Mouse (Mus musculus): ENCODE data around the gene Retnla. TPM values are rescaled to one million over a fixed set of nuclear protein-coding genes. Genes with fewer than 3 reads are reported as not detected.
"Not testable (repeated sequence)": the region's sequence is repeated elsewhere in the genome, so short reads cannot be mapped to it uniquely, and the experiment has no call there.

Gene Retnla
- polyA plus RNA-seq, 1 experiment = 219 TPM

DNA sequence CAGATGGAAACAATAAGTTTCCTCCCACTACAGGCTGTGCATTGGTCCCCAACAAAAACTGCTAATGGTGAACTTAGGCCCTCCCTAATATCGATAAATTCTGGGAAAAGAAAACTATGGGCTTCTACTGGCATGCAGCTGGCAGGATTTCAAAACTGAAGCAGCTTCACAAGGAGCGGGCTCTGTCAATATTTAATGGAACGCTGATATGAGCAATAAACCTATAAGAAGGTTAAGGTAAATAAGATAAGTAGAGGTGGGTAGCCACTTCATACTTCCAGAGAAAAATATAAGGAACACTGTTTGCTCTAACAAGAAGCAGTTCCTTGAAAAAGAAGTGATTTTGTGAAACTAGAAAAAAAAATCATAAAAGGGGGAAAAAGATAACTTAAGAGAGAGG lies 15.9 kb upstream of the Retnla start:
- no peak overlapping the region for H3K4me3 ChIP-seq (replicated peaks; ENCODE audit: extremely low read depth, low read depth, low read length)
- DNase-seq = no peak
- TF ChIP-seq CTCF (IDR thresholded peaks at IDR 0.05; ENCODE audit: insufficient read depth, low read length) = no peak
- no peak for TF ChIP-seq POLR2A (IDR thresholded peaks at IDR 0.05; ENCODE audit: borderline replicate concordance, extremely low read depth, low read depth, low read length)
- no peaks in the 10 kb centered on the region for H3K4me1 ChIP-seq (ENCODE audit: control insufficient read depth, insufficient read depth, low read length)
- 61% methylated on average over 3 of the region's 3 CpGs for WGBS

- H3K4me1 ChIP-seq (ENCODE audit: control insufficient read depth, insufficient read depth, low read length) = no peaks in the 10 kb centered on the region
- no peak for DNase-seq
- WGBS = 31% methylated on average over 1 of the region's 1 CpGs
- H3K4me3 ChIP-seq (replicated peaks; ENCODE audit: extremely low read depth, low read depth, low read length) = no peak overlapping the region
- TF ChIP-seq CTCF (IDR thresholded peaks at IDR 0.05; ENCODE audit: insufficient read depth, low read length) (no peak), POLR2A (IDR thresholded peaks at IDR 0.05; ENCODE audit: borderline replicate concordance, extremely low read depth, low read depth, low read length) (no peak)
Measured at GRCm38 (mm10) chr16:48827625-48828024, 14.7 kb upstream of the Retnla start.

GRCm38 (mm10) chr16:48829060-48829459 lies 13.3 kb upstream of the Retnla start:
- Histone ChIP-seq H3K4me1 (ENCODE audit: control insufficient read depth, insufficient read depth, low read length) (no peaks in the 10 kb centered on the region), H3K4me3 (replicated peaks; ENCODE audit: extremely low read depth, low read depth, low read length) (no peak overlapping the region)
- no peak for DNase-seq
- TF ChIP-seq CTCF (IDR thresholded peaks at IDR 0.05; ENCODE audit: insufficient read depth, low read length) (no peak), POLR2A (IDR thresholded peaks at IDR 0.05; ENCODE audit: borderline replicate concordance, extremely low read depth, low read depth, low read length) (no peak)
- 71% methylated on average over 4 of the region's 4 CpGs for whole genome bisulfite sequencing

GRCm38 (mm10) chr16:48832055-48832454 lies 10.3 kb upstream of the Retnla start:
- no peak overlapping the region for H3K4me3 ChIP-seq (replicated peaks; ENCODE audit: extremely low read depth, low read depth, low read length)
- H3K4me1 ChIP-seq (ENCODE audit: control insufficient read depth, insufficient read depth, low read length) = no peaks in the 10 kb centered on the region
- WGBS = 51% methylated on average over 8 of the region's 8 CpGs
- no peak for TF ChIP-seq POLR2A (IDR thresholded peaks at IDR 0.05; ENCODE audit: borderline replicate concordance, extremely low read depth, low read depth, low read length)
- no peak for TF ChIP-seq CTCF (IDR thresholded peaks at IDR 0.05; ENCODE audit: insufficient read depth, low read length)
- no peak for DNase-seq

DNA sequence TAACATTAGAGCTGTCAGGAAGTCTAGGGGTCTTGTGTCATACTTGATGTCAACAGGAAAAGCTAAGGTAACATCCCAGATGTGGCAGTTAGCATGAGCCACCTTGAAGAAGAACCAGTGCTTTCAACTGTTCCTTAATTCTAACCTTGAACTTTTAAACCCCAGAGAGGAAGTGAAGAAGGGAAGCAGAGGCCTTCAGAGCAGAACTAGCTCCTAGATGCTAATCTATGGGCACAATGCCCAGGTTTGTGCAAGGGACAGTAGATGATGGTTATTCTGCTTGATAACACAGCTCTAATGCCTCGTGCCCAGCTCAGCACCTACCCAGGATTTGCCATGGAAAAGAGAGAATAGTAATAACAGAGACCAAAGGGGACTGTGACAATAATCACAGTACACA lies 8.7 kb upstream of the Retnla start:
- not testable (repeated sequence) for H3K4me3 ChIP-seq (replicated peaks; ENCODE audit: extremely low read depth, low read depth, low read length); DNase-seq; H3K4me1 ChIP-seq (ENCODE audit: control insufficient read depth, insufficient read depth, low read length)
- 19% methylated on average over 1 of the region's 1 CpGs for WGBS

GRCm38 (mm10) chr16:48843671-48844386 lies 1.5 kb downstream of the Retnla start:
- DNase-seq = no peak
- WGBS = 85% methylated on average over 4 of the region's 4 CpGs
- TF ChIP-seq CTCF (IDR thresholded peaks at IDR 0.05; ENCODE audit: insufficient read depth, low read length) (no peak), POLR2A (IDR thresholded peaks at IDR 0.05; ENCODE audit: borderline replicate concordance, extremely low read depth, low read depth, low read length) (no peak)
- Histone ChIP-seq H3K4me3 (replicated peaks; ENCODE audit: extremely low read depth, low read depth, low read length) (no peak overlapping the region), H3K4me1 (ENCODE audit: control insufficient read depth, insufficient read depth, low read length) (no peaks in the 10 kb centered on the region)

GRCm38 (mm10) chr16:48865004-48865403 lies 22.7 kb downstream of the Retnla start:
- WGBS = 77% methylated on average over 1 of the region's 1 CpGs
- not testable (repeated sequence) for H3K4me3 ChIP-seq (replicated peaks; ENCODE audit: extremely low read depth, low read depth, low read length); H3K4me1 ChIP-seq (ENCODE audit: control insufficient read depth, insufficient read depth, low read length); DNase-seq

DNA sequence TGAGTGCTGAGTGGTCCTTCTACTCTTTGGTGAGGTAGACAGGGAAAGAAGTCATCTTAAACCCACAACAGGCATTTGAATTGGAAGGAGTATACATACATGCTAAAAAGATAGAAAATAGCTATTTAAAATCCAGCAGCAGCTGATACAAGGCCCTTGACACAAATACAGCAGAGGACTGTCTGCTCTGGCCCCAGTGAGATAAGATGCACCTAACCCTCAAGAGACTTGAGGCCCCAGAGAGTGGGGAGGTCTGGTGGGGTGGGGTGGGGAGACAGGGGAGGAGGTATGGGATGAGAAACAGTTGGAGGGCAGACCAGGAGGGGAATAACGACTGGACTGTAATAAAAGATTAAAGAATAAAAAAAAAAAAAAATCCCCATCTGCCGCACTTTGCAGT lies 25.3 kb downstream of the Retnla start:
- Histone ChIP-seq H3K4me3 (replicated peaks; ENCODE audit: extremely low read depth, low read depth, low read length) (no peak overlapping the region), H3K4me1 (ENCODE audit: control insufficient read depth, insufficient read depth, low read length) (no peaks in the 10 kb centered on the region)
- no peak for DNase-seq
- TF ChIP-seq POLR2A (IDR thresholded peaks at IDR 0.05; ENCODE audit: borderline replicate concordance, extremely low read depth, low read depth, low read length) (no peak), CTCF (IDR thresholded peaks at IDR 0.05; ENCODE audit: insufficient read depth, low read length) (no peak)
- 70% methylated on average over 2 of the region's 2 CpGs for WGBS

- no peaks in the 10 kb centered on the region for H3K4me1 ChIP-seq (ENCODE audit: control insufficient read depth, insufficient read depth, low read length)
- no peak overlapping the region for H3K4me3 ChIP-seq (replicated peaks; ENCODE audit: extremely low read depth, low read depth, low read length)
- TF ChIP-seq CTCF (IDR thresholded peaks at IDR 0.05; ENCODE audit: insufficient read depth, low read length) (no peak), POLR2A (IDR thresholded peaks at IDR 0.05; ENCODE audit: borderline replicate concordance, extremely low read depth, low read depth, low read length) (no peak)
- WGBS = 53% methylated on average over 1 of the region's 1 CpGs
- no peak for DNase-seq
Measured at GRCm38 (mm10) chr16:48868663-48869062, 26.3 kb downstream of the Retnla start.

GRCm38 (mm10) chr16:48869671-48870070 lies 27.3 kb downstream of the Retnla start:
- DNase-seq = no peak
- Histone ChIP-seq H3K4me3 (replicated peaks; ENCODE audit: extremely low read depth, low read depth, low read length) (no peak overlapping the region), H3K4me1 (ENCODE audit: control insufficient read depth, insufficient read depth, low read length) (no peaks in the 10 kb centered on the region)
- TF ChIP-seq POLR2A (IDR thresholded peaks at IDR 0.05; ENCODE audit: borderline replicate concordance, extremely low read depth, low read depth, low read length) (no peak), CTCF (IDR thresholded peaks at IDR 0.05; ENCODE audit: insufficient read depth, low read length) (no peak)
- 76% methylated on average over 3 of the region's 3 CpGs for WGBS

Measured in lung, adult 2 months (tissue).